Mouse (Mus musculus): ENCODE data around the gene Msi2. TPM values are rescaled to one million over a fixed set of nuclear protein-coding genes. Genes with fewer than 3 reads are reported as not detected.

Msi2 gene
- polyA plus RNA-seq, 1 experiment from 2014 or later: 16.8 TPM

- H3K36me3 ChIP-seq: peaks cover 50% of the 10 kb centered on the region
- no peak for DNase-seq (ENCODE audit: low spot score)
- H3K4me3 ChIP-seq: no peak overlapping the region
- no peaks in the 10 kb centered on the region; the same call in 1 of the 2 replicates for H3K27me3 ChIP-seq (ENCODE audit: low read depth, poor library complexity, severe bottlenecking)
- peak overlapping the region; percentile 47; the same call in 1 of the 2 replicates for H3K27ac ChIP-seq
- WGBS: 59% methylated on average over 5 of the region's 5 CpGs
- no peaks in the 10 kb centered on the region for H3K9me3 ChIP-seq (replicated peaks)
- peaks cover 24% of the 10 kb centered on the region for H3K4me1 ChIP-seq
These were observed 318.9 kb downstream of the Msi2 start for GRCm38 (mm10) chr11:88399431-88399830.

GRCm38 (mm10) chr11:88399028-88399427 is 319.3 kb downstream of the Msi2 start:
- DNase-seq (ENCODE audit: low spot score): no peak
- 82% methylated on average over 5 of the region's 5 CpGs for WGBS
- no peak overlapping the region for H3K27ac ChIP-seq
- no peak overlapping the region for H3K4me3 ChIP-seq
- no peaks in the 10 kb centered on the region for H3K27me3 ChIP-seq (ENCODE audit: low read depth, poor library complexity, severe bottlenecking)
- peaks cover 50% of the 10 kb centered on the region for H3K36me3 ChIP-seq
- no peaks in the 10 kb centered on the region for H3K9me3 ChIP-seq (replicated peaks)
- peaks cover 22% of the 10 kb centered on the region for H3K4me1 ChIP-seq

DNA sequence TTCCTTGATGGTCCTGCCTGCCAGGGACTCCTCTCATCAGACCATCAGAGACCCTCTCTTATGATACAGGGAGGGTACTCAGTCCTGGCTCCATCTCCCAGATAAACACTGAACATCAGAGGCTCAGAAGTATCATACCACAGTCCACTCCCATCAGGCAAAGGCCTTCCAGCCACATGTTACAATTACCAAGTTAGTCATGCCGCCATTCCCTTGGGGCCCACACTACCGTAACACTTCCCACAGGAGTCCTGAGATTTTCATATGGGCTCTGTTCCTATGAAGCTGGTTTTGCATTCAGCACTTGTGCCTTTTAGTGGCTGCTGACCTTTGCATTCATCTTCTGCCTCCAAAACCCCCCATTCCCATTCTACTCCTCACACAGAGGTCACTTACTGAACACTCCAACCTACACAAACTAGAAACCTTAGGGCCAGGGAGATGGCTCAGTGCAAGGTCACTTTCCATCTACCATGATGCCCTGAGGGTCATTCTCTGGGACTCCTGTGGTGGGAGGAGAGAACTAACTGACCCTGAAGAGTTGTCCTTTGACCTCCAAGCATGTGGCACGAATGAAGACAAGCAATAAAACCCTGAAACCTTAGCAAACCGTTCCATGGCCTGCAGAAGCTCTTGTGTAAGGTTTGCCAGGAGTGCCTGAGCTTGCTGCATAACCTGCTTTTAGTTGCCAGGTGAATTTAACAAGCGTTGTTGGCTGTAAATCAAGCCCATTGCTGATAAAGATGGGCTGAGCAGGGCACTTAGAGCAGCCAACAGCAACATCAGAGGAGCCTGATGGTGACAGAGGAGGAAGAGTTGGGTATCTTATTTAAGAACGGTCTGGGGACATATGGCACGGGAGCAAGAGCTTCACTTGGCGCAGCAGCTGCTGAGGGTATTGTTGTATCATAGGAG is 323.0 kb downstream of the Msi2 start:
- H3K27me3 ChIP-seq (ENCODE audit: low read depth, poor library complexity, severe bottlenecking): no peaks in the 10 kb centered on the region
- H3K9me3 ChIP-seq (replicated peaks): no peaks in the 10 kb centered on the region
- H3K27ac ChIP-seq: no peak overlapping the region
- peaks cover 18% of the 10 kb centered on the region for H3K4me1 ChIP-seq
- no peak for DNase-seq (ENCODE audit: low spot score)
- peaks cover 59% of the 10 kb centered on the region for H3K36me3 ChIP-seq
- WGBS: 55% methylated on average over 8 of the region's 8 CpGs
- no peak overlapping the region for H3K4me3 ChIP-seq

GRCm38 (mm10) chr11:88394341-88395075 is 323.8 kb downstream of the Msi2 start:
- DNase-seq (ENCODE audit: low spot score): no peak
- Histone ChIP-seq H3K4me1 (peaks cover 17% of the 10 kb centered on the region), H3K27ac (no peak overlapping the region; the same call in 1 of the 2 replicates), H3K27me3 (ENCODE audit: low read depth, poor library complexity, severe bottlenecking) (no peaks in the 10 kb centered on the region), H3K4me3 (no peak overlapping the region), H3K9me3 (replicated peaks) (no peaks in the 10 kb centered on the region), H3K36me3 (peaks cover 53% of the 10 kb centered on the region)
- 75% methylated on average over 19 of the region's 19 CpGs for WGBS

- Histone ChIP-seq H3K27me3 (ENCODE audit: low read depth, poor library complexity, severe bottlenecking) (no peaks in the 10 kb centered on the region), H3K4me3 (no peak overlapping the region), H3K4me1 (peaks cover 14% of the 10 kb centered on the region), H3K36me3 (peaks cover 54% of the 10 kb centered on the region), H3K9me3 (replicated peaks) (no peaks in the 10 kb centered on the region), H3K27ac (no peak overlapping the region)
- DNase-seq (ENCODE audit: low spot score): no peak
- WGBS: 96% methylated on average over 10 of the region's 10 CpGs
These were observed 325.6 kb downstream of the Msi2 start for GRCm38 (mm10) chr11:88392715-88393114.

DNA sequence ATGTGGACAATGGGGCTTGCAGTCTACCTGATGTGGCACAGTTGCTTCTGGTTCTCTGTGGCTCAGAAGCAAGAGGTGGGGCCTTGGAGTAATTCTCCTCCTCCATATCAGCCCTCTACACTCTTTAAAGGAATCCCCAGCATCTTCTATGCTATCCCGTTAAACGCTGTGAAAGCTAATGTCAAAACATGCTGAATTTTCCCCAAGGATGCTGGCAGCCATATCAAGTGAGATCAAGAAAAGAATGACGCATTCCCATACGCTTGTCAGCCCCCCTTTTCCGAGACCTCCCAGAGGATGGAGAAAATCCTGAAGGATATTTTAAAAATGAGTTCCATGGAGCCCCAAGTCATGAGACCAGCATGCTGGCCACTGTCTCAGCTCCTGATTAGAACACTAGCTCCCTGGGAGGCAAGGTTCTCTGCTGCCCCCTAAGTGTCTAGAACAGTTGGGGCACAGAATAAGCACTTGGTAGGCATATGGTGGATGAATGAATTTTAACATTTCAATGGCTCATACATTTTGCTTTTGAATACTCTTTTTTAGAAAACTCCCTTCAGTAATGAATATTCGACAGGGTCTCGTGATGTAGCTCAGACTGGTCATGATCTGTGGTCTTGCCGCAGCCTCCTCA is 327.0 kb downstream of the Msi2 start:
- H3K36me3 ChIP-seq: peaks cover 60% of the 10 kb centered on the region
- 93% methylated on average over 8 of the region's 8 CpGs for WGBS

DNA sequence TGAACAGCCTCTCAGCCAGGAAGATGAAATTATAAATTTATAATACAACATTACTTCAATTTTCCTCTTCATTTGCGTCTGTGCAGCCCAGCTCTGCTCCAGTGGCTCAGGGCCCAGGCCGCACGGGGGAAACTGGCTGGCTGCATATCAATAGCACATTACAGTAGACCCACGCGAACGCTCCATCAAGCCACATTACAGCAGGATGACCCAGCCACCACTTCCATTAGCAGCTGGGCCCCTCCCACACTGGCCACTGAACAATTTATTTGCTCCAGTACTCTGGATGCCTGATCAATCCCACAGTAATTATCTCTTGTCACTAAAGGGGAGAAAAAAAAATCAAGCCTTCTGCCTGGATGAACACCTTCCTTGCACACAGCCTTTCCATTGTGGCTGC is 328.8 kb downstream of the Msi2 start:
- H3K27me3 ChIP-seq (ENCODE audit: low read depth, poor library complexity, severe bottlenecking): no peaks in the 10 kb centered on the region
- H3K4me1 ChIP-seq: 0 out of 2 replicates have a peak, but pooled peaks cover 3% of the 10 kb centered on the region
- no peaks in the 10 kb centered on the region for H3K9me3 ChIP-seq (replicated peaks)
- H3K27ac ChIP-seq: no peak overlapping the region
- H3K36me3 ChIP-seq: peaks cover 74% of the 10 kb centered on the region
- 93% methylated on average over 6 of the region's 6 CpGs for WGBS
- DNase-seq (ENCODE audit: low spot score): no peak
- H3K4me3 ChIP-seq: no peak overlapping the region

More for the DNA sequence above, 327.0 kb downstream of the Msi2 start:
- H3K4me1 ChIP-seq: peaks cover 14% of the 10 kb centered on the region
- no peak overlapping the region for H3K4me3 ChIP-seq
- H3K9me3 ChIP-seq (replicated peaks): no peaks in the 10 kb centered on the region
- DNase-seq (ENCODE audit: low spot score): no peak
- no peak overlapping the region for H3K27ac ChIP-seq
- no peaks in the 10 kb centered on the region for H3K27me3 ChIP-seq (ENCODE audit: low read depth, poor library complexity, severe bottlenecking)

DNA sequence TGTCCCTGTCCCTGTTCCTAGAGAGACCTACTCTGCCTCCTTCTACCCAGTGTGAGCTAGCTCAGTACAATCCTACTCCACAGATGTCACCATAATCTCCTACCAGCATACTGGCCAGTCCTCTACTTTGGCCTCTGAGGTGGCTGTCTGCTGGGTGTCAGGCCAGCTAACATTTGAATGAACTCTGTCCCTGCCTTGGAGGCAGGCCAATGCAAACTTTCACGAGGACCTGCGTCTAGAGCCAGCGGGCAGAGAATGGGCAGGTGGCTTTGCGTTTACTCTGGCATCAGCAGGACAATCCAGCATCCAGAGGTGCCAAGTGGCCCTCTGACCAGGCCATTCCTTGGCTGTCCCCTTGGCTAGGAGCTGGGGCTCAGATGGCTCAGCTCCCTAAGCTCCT is 331.4 kb downstream of the Msi2 start:
- DNase-seq (ENCODE audit: low spot score): no peak
- H3K4me3 ChIP-seq: no peak overlapping the region
- H3K9me3 ChIP-seq (replicated peaks): no peaks in the 10 kb centered on the region
- WGBS: 95% methylated on average over 4 of the region's 4 CpGs
- no peaks in the 10 kb centered on the region for H3K4me1 ChIP-seq
- H3K27ac ChIP-seq: no peak overlapping the region
- no peaks in the 10 kb centered on the region for H3K27me3 ChIP-seq (ENCODE audit: low read depth, poor library complexity, severe bottlenecking)
- peaks cover 75% of the 10 kb centered on the region for H3K36me3 ChIP-seq

GRCm38 (mm10) chr11:88382449-88382848 is 335.9 kb downstream of the Msi2 start:
- Histone ChIP-seq H3K27me3 (ENCODE audit: low read depth, poor library complexity, severe bottlenecking) (no peaks in the 10 kb centered on the region), H3K36me3 (peaks cover 85% of the 10 kb centered on the region), H3K9me3 (replicated peaks) (no peaks in the 10 kb centered on the region), H3K27ac (no peak overlapping the region), H3K4me3 (no peak overlapping the region), H3K4me1 (no peaks in the 10 kb centered on the region)
- WGBS: 86% methylated on average over 9 of the region's 9 CpGs
- DNase-seq (ENCODE audit: low spot score): no peak

- no peaks in the 10 kb centered on the region for H3K27me3 ChIP-seq (ENCODE audit: low read depth, poor library complexity, severe bottlenecking)
- no peak for DNase-seq (ENCODE audit: low spot score)
- 66% methylated on average over 12 of the region's 14 CpGs for whole genome bisulfite sequencing
- no peaks in the 10 kb centered on the region for H3K4me1 ChIP-seq
- no peak overlapping the region for H3K27ac ChIP-seq
- H3K9me3 ChIP-seq (replicated peaks): no peaks in the 10 kb centered on the region
- peaks cover 88% of the 10 kb centered on the region for H3K36me3 ChIP-seq
- H3K4me3 ChIP-seq: no peak overlapping the region
These were observed 337.0 kb downstream of the Msi2 start for GRCm38 (mm10) chr11:88381145-88381909.

DNA sequence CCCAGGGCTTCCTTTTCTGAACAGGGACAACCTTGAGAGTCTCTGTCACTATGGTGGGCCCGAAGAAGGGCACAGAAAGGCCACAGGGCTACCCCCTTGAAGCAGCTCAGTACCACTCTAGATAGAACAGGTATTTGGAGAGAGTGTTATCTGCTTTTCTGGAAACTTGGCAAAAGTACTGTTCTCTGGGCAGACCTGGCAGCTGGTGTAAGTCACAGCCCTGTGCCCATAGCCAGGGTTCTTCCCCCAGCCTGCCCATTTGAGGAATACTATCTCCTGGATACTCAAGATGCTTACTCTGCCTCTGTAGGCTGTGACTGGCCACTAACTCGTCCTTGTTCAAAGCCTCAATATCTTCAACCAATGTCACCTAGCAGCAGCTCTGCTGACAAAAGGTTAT is 338.7 kb downstream of the Msi2 start:
- DNase-seq (ENCODE audit: low spot score): no peak

GRCm38 (mm10) chr11:88378686-88379339 is 339.5 kb downstream of the Msi2 start:
- Histone ChIP-seq H3K4me3 (no peak overlapping the region), H3K27ac (no peak overlapping the region), H3K4me1 (no peaks in the 10 kb centered on the region), H3K9me3 (replicated peaks) (no peaks in the 10 kb centered on the region), H3K27me3 (ENCODE audit: low read depth, poor library complexity, severe bottlenecking) (no peaks in the 10 kb centered on the region), H3K36me3 (peaks cover 70% of the 10 kb centered on the region)
- WGBS: 55% methylated on average over 9 of the region's 9 CpGs
- DNase-seq (ENCODE audit: low spot score): no peak

More for the DNA sequence above, 338.7 kb downstream of the Msi2 start:
- H3K9me3 ChIP-seq (replicated peaks): no peaks in the 10 kb centered on the region
- peaks cover 78% of the 10 kb centered on the region for H3K36me3 ChIP-seq
- H3K27ac ChIP-seq: no peak overlapping the region
- WGBS: 75% methylated on average over 2 of the region's 2 CpGs
- no peaks in the 10 kb centered on the region for H3K4me1 ChIP-seq
- no peak overlapping the region for H3K4me3 ChIP-seq
- no peaks in the 10 kb centered on the region for H3K27me3 ChIP-seq (ENCODE audit: low read depth, poor library complexity, severe bottlenecking)
